In genomic region chr1:65096953-65097352, GRCm38 (mm10) we compare ENCODE assay signal across 32 mouse cellular contexts. TPM values are rescaled to one million over a fixed set of nuclear protein-coding genes. Genes with fewer than 3 reads are reported as not detected.
"Had no signal": no experiment of that assay in that cellular context is flagged by ENCODE, and none has a peak within 500 bp of the region (broad histone marks: within the 10 kb centered on the region; RNA-seq: fewer than 3 reads in every experiment).

No protein-coding gene starts in this region.

- DNase-seq: gastrocnemius, adult 2 months; gastrocnemius, postnatal 10 days; gastrocnemius, postnatal 36 days; heart, adult 18-20 months; heart, postnatal 10 days; heart, postnatal 4 days; kidney, adult 11 months; kidney, adult 2 months; kidney, adult 9 months; kidney, postnatal 14 days; kidney, postnatal 36 days; layer of hippocampus, adult 9-11 months; layer of hippocampus, postnatal 36 days; left cerebral cortex, postnatal 4 days had no signal

- H3K4me1 ChIP-seq: heart, embryonic 10.5 days; heart, embryonic 12.5 days; hindbrain, embryonic 10.5 days; hindbrain, embryonic 12.5 days; kidney, embryonic 15.5 days; limb, embryonic 13.5 days; limb, embryonic 15.5 days had no signal

- H3K27me3 ChIP-seq: heart, embryonic 12.5 days; hindbrain, embryonic 12.5 days; kidney, embryonic 15.5 days; limb, embryonic 13.5 days; limb, embryonic 15.5 days had no signal

- H3K4me2 ChIP-seq: heart, embryonic 12.5 days; hindbrain, embryonic 12.5 days; hindbrain, embryonic 14.5 days; kidney, embryonic 15.5 days; limb, embryonic 13.5 days; limb, embryonic 15.5 days; liver, embryonic 11.5 days had no signal

- H3K9me3 ChIP-seq: heart, embryonic 10.5 days; heart, embryonic 12.5 days; hindbrain, embryonic 10.5 days; hindbrain, embryonic 12.5 days; kidney, embryonic 15.5 days; limb, embryonic 13.5 days; limb, embryonic 15.5 days had no signal

- H3K9ac ChIP-seq: heart, embryonic 12.5 days; hindbrain, embryonic 12.5 days; hindbrain, embryonic 14.5 days; kidney, embryonic 15.5 days; limb, embryonic 13.5 days; limb, embryonic 15.5 days had no signal

- H3K36me3 ChIP-seq: heart, embryonic 10.5 days; heart, embryonic 12.5 days; hindbrain, embryonic 10.5 days; hindbrain, embryonic 12.5 days; kidney, embryonic 15.5 days; limb, embryonic 13.5 days; limb, embryonic 15.5 days had no signal

- H3K27ac ChIP-seq: gastrocnemius, adult 2 months; heart, embryonic 10.5 days; hindbrain, embryonic 10.5 days; hindbrain, embryonic 12.5 days; hindbrain, embryonic 14.5 days; kidney, embryonic 15.5 days; kidney, postnatal 0 days; limb, embryonic 13.5 days; limb, embryonic 15.5 days had no signal

- H3K4me3 ChIP-seq: gastrocnemius, adult 2 months; heart, embryonic 10.5 days; heart, embryonic 12.5 days; hindbrain, embryonic 10.5 days; hindbrain, embryonic 12.5 days; kidney, embryonic 15.5 days; limb, embryonic 13.5 days; limb, embryonic 15.5 days had no signal

- ATAC-seq: hindbrain, embryonic 16.5 days; inflammation-experienced regulatory T-cells, adult 6 months had no signal

RNA-seq across cellular contexts. Expression of gene Cryga, which starts 6.2 kb away (rescaled TPM):
- polyA plus RNA-seq: gonadal fat pad, adult 2 months; heart, embryonic 10.5 days; heart, embryonic 12.5 days; heart, embryonic 14.5 days; heart, embryonic 16.5 days; hindbrain, embryonic 10.5 days; hindbrain, embryonic 12.5 days; hindbrain, embryonic 14.5 days; inflammation-experienced regulatory T-cells, adult 6 months; kidney, embryonic 15.5 days; kidney, postnatal 0 days; large intestine, adult 2 months; limb, embryonic 11.5 days; limb, embryonic 13.5 days; limb, embryonic 15.5 days; liver, embryonic 11.5 days had no signal

RNA-seq across cellular contexts. Expression of gene Crygb, which starts 14.9 kb away (rescaled TPM):
- polyA plus RNA-seq: frontal cortex, adult 2 months; gonadal fat pad, adult 2 months; heart, embryonic 10.5 days; hindbrain, embryonic 10.5 days; hindbrain, embryonic 12.5 days; inflammation-experienced regulatory T-cells, adult 6 months; kidney, adult 2 months; kidney, embryonic 15.5 days; kidney, postnatal 0 days; large intestine, adult 2 months; limb, embryonic 11.5 days; limb, embryonic 15.5 days; liver, embryonic 11.5 days had no signal

RNA-seq across cellular contexts. Expression of gene Gm28845, which starts 22.4 kb away (rescaled TPM):
- polyA plus RNA-seq: gonadal fat pad, adult 2 months; heart, embryonic 10.5 days; heart, embryonic 12.5 days; heart, embryonic 14.5 days; heart, embryonic 16.5 days; hindbrain, embryonic 10.5 days; hindbrain, embryonic 12.5 days; inflammation-experienced regulatory T-cells, adult 6 months; kidney, embryonic 15.5 days; kidney, postnatal 0 days; large intestine, adult 2 months; limb, embryonic 11.5 days; limb, embryonic 13.5 days; limb, embryonic 15.5 days; liver, embryonic 11.5 days had no signal

RNA-seq across cellular contexts. Expression of gene Crygc, which starts 23.5 kb away (rescaled TPM):
- polyA plus RNA-seq: frontal cortex, adult 2 months; heart, embryonic 10.5 days; heart, embryonic 12.5 days; heart, embryonic 14.5 days; heart, embryonic 16.5 days; hindbrain, embryonic 12.5 days; hindbrain, embryonic 14.5 days; hindbrain, embryonic 16.5 days; inflammation-experienced regulatory T-cells, adult 6 months; kidney, adult 2 months; kidney, embryonic 15.5 days; kidney, postnatal 0 days; large intestine, adult 2 months; limb, embryonic 11.5 days; limb, embryonic 13.5 days; limb, embryonic 15.5 days; liver, embryonic 11.5 days had no signal

RNA-seq across cellular contexts. Expression of gene D630023F18Rik, which starts 26.1 kb away (rescaled TPM):
- polyA plus RNA-seq: inflammation-experienced regulatory T-cells, adult 6 months had no signal
